Mouse (Mus musculus) left cerebral cortex, adult 9 months (tissue): ENCODE data around the gene Ascc1.
"Not testable (repeated sequence)": the region's sequence is repeated elsewhere in the genome, so short reads cannot be mapped to it uniquely, and the experiment has no call there.

Source experiments
- DNase-seq, 2 experiments: peaks; one replicate each; pipeline ENCODE4 v3.0.0; 2022; ENCODE audit warnings: low spot score in 2 of 2

The Ascc1 gene

GRCm38 (mm10) chr10:59977715-59978343 lies 24.8 kb upstream of the Ascc1 start:
- no peak for DNase-seq

- no peak for DNase-seq
Observed at GRCm38 (mm10) chr10:59978401-59978800, 24.2 kb upstream of the Ascc1 start.

- DNase-seq: no peak
Observed at GRCm38 (mm10) chr10:59978873-59979743, 23.5 kb upstream of the Ascc1 start.

- DNase-seq: no peak
Observed at GRCm38 (mm10) chr10:59980815-59981244, 21.8 kb upstream of the Ascc1 start.

- no peak for DNase-seq
Observed at GRCm38 (mm10) chr10:59981336-59981735, 21.3 kb upstream of the Ascc1 start.

GRCm38 (mm10) chr10:59981792-59982191 lies 20.8 kb upstream of the Ascc1 start:
- DNase-seq: no peak

GRCm38 (mm10) chr10:59982379-59982873 lies 20.2 kb upstream of the Ascc1 start:
- DNase-seq: no peak

GRCm38 (mm10) chr10:59988036-59988435 lies 14.6 kb upstream of the Ascc1 start:
- DNase-seq: no peak

- DNase-seq: no peak
Observed at GRCm38 (mm10) chr10:59990393-59990792, 12.2 kb upstream of the Ascc1 start.

GRCm38 (mm10) chr10:59991262-59991880 lies 11.2 kb upstream of the Ascc1 start:
- no peak for DNase-seq

- no peak for DNase-seq
Observed at GRCm38 (mm10) chr10:59992024-59992423, 10.6 kb upstream of the Ascc1 start.

GRCm38 (mm10) chr10:59993813-59994212 lies 8.8 kb upstream of the Ascc1 start:
- not testable (repeated sequence) for DNase-seq

GRCm38 (mm10) chr10:59995889-59996288 lies 6.7 kb upstream of the Ascc1 start:
- DNase-seq: no peak

GRCm38 (mm10) chr10:59997591-59997990 lies 5.0 kb upstream of the Ascc1 start:
- DNase-seq: peak in 1 of 2 experiments; percentile 77

- no peak for DNase-seq
Observed at GRCm38 (mm10) chr10:59999057-59999456, 3.5 kb upstream of the Ascc1 start.

- DNase-seq: not testable (repeated sequence)
Observed at GRCm38 (mm10) chr10:60001663-60002062, 942 bp upstream of the Ascc1 start.

- no peak for DNase-seq
Observed at GRCm38 (mm10) chr10:60002203-60002602, 402 bp upstream of the Ascc1 start.

- DNase-seq: no peak
Observed at GRCm38 (mm10) chr10:60003213-60003752, 678 bp downstream of the Ascc1 start.

GRCm38 (mm10) chr10:60003847-60004246 lies 1.2 kb downstream of the Ascc1 start:
- no peak for DNase-seq

- DNase-seq: no peak
Observed at GRCm38 (mm10) chr10:60005264-60005663, 2.7 kb downstream of the Ascc1 start.

- no peak for DNase-seq
Observed at GRCm38 (mm10) chr10:60009115-60009514, 6.5 kb downstream of the Ascc1 start.

GRCm38 (mm10) chr10:60016223-60016622 lies 13.6 kb downstream of the Ascc1 start:
- no peak for DNase-seq
